Mouse (Mus musculus) thymus, adult 2 months (tissue): ENCODE measurements around the gene E130114P18Rik. TPM values are rescaled to one million over a fixed set of nuclear protein-coding genes. Genes with fewer than 3 reads are reported as not detected.

Experiments used
- DNase-seq: peaks from one replicate; pipeline ENCODE4 v3.0.0; 2021
- H3K27ac ChIP-seq: fragments of 200-500 bp; 2 replicates; pipeline ENCODE4 v1.5.1; 2012; ENCODE audit warnings: low read length, control low read depth; ENCODE audit not compliant: control insufficient read depth, insufficient read depth
- H3K27me3 ChIP-seq: fragments of 200-500 bp; 2 replicates; pipeline ENCODE4 v1.6.1; 2012; ENCODE audit warnings: mild to moderate bottlenecking, low read length, moderate library complexity, mixed read lengths; ENCODE audit not compliant: control insufficient read depth, insufficient read depth
- H3K36me3 ChIP-seq: fragments of 200-500 bp; 2 replicates; pipeline ENCODE4 v1.6.1; 2012; ENCODE audit warnings: mild to moderate bottlenecking, low read length, moderate library complexity; ENCODE audit not compliant: control insufficient read depth, insufficient read depth
- H3K4me1 ChIP-seq: fragments of 200-500 bp; replicated peaks from 2 replicates; pipeline ENCODE4 v1.6.1; 2012; ENCODE audit warnings: low read length; ENCODE audit not compliant: control insufficient read depth, insufficient read depth
- H3K4me3 ChIP-seq: fragments of 200-500 bp; 2 replicates; pipeline ENCODE4 v1.5.1; 2012; ENCODE audit warnings: mild to moderate bottlenecking, low read length, control low read depth, moderate library complexity; ENCODE audit not compliant: control insufficient read depth, insufficient read depth
- CTCF ChIP-seq: fragments of 200-500 bp; IDR thresholded peaks from 2 replicates; pipeline ENCODE4 v1.5.1; 2012; ENCODE audit warnings: mild to moderate bottlenecking, control low read depth, low read length, moderate library complexity, borderline replicate concordance; ENCODE audit not compliant: control insufficient read depth, poor library complexity, insufficient read depth; ENCODE audit errors: extremely low read depth
- POLR2A ChIP-seq: fragments of 200-500 bp; IDR thresholded peaks from 2 replicates; pipeline ENCODE4 v1.6.1; 2012; ENCODE audit warnings: mild to moderate bottlenecking, low read length, control low read depth, moderate library complexity; ENCODE audit not compliant: control insufficient read depth, poor library complexity, insufficient read depth; ENCODE audit errors: extremely low read depth
- WGBS: fragments of 180-500 bp; shearing (Covaris S2); methylation state at CpG from one replicate; pipeline ENCODE4 v1.1.7; 2018; 5-methylcytosine and 5-hydroxymethylcytosine counted together
- polyA plus RNA-seq: library from polyadenylated mRNA; depleted of rRNA; stranded (reverse); fragments of >200 nt; gene quantifications from 2 replicates; pipeline ENCODE4 v1.2.3, GENCODE M21; 2012

E130114P18Rik gene
- polyA plus RNA-seq, 1 experiment: 0.09 TPM

- Histone ChIP-seq H3K36me3 (no peaks in the 10 kb centered on the region), H3K4me3 (no peak overlapping the region), H3K27me3 (no peaks in the 10 kb centered on the region), H3K27ac (no peak overlapping the region), H3K4me1 (no peaks in the 10 kb centered on the region; the same call in 1 of the 2 replicates)
- DNase-seq: no peak
- TF ChIP-seq POLR2A: no peak
- TF ChIP-seq CTCF: no peak
- 96% methylated on average over 4 of the region's 4 CpGs for WGBS
Measured at GRCm38 (mm10) chr4:97693054-97693453, 84.8 kb downstream of the E130114P18Rik start.

GRCm38 (mm10) chr4:97690384-97690766 lies 87.5 kb downstream of the E130114P18Rik start:
- Histone ChIP-seq H3K4me1 (no peaks in the 10 kb centered on the region; the same call in 1 of the 2 replicates), H3K4me3 (no peak overlapping the region), H3K27me3 (no peaks in the 10 kb centered on the region), H3K27ac (no peak overlapping the region), H3K36me3 (no peaks in the 10 kb centered on the region)
- WGBS: 94% methylated on average over 7 of the region's 7 CpGs
- no peak for DNase-seq
- TF ChIP-seq CTCF: no peak
- TF ChIP-seq POLR2A: no peak

GRCm38 (mm10) chr4:97689456-97690383 lies 88.2 kb downstream of the E130114P18Rik start:
- H3K27me3 ChIP-seq: no peaks in the 10 kb centered on the region
- no peak for DNase-seq
- H3K4me3 ChIP-seq: no peak overlapping the region
- no peaks in the 10 kb centered on the region for H3K36me3 ChIP-seq
- TF ChIP-seq CTCF: no peak
- TF ChIP-seq POLR2A: no peak
- H3K4me1 ChIP-seq: no peaks in the 10 kb centered on the region; the same call in 1 of the 2 replicates
- 83% methylated on average over 8 of the region's 8 CpGs for WGBS
- no peak overlapping the region for H3K27ac ChIP-seq

- no peak overlapping the region for H3K27ac ChIP-seq
- H3K4me1 ChIP-seq: no peaks in the 10 kb centered on the region; the same call in 1 of the 2 replicates
- 99% methylated on average over 5 of the region's 5 CpGs for WGBS
- DNase-seq: no peak
- no peaks in the 10 kb centered on the region for H3K36me3 ChIP-seq
- no peak overlapping the region for H3K4me3 ChIP-seq
- no peaks in the 10 kb centered on the region for H3K27me3 ChIP-seq
- TF ChIP-seq POLR2A (no peak), CTCF (no peak)
Measured at GRCm38 (mm10) chr4:97686020-97686419, 91.9 kb downstream of the E130114P18Rik start.

GRCm38 (mm10) chr4:97676579-97676937 lies 101.3 kb downstream of the E130114P18Rik start:
- DNase-seq: no peak
- Histone ChIP-seq H3K27ac (no peak overlapping the region), H3K27me3 (no peaks in the 10 kb centered on the region; the same call in 1 of the 2 replicates), H3K36me3 (no peaks in the 10 kb centered on the region), H3K4me3 (no peak overlapping the region), H3K4me1 (peaks cover 17% of the 10 kb centered on the region)
- 24% methylated on average over 2 of the region's 2 CpGs for WGBS
- TF ChIP-seq POLR2A (no peak), CTCF (no peak)

GRCm38 (mm10) chr4:97675741-97676578 lies 101.9 kb downstream of the E130114P18Rik start:
- H3K4me1 ChIP-seq: peaks cover 17% of the 10 kb centered on the region
- 83% methylated on average over 16 of the region's 16 CpGs for WGBS
- H3K36me3 ChIP-seq: no peaks in the 10 kb centered on the region
- no peak overlapping the region for H3K4me3 ChIP-seq
- no peak for TF ChIP-seq POLR2A
- no peak for TF ChIP-seq CTCF
- H3K27me3 ChIP-seq: no peaks in the 10 kb centered on the region; the same call in 1 of the 2 replicates
- no peak for DNase-seq
- H3K27ac ChIP-seq: no peak overlapping the region
